Mouse (Mus musculus) spleen, postnatal 0 days (tissue): Measurements from ENCODE around the gene Plekhf1. TPM values are rescaled to one million over a fixed set of nuclear protein-coding genes. Genes with fewer than 3 reads are reported as not detected.

Experiments used
- polyA plus RNA-seq: library from polyadenylated mRNA; unstranded; fragments of >200 nt; fragmentation: Nextera tagmentation; extraction: Ambion mirVana; gene quantifications from 2 replicates; pipeline ENCODE4 v1.2.1, GENCODE M21; 2015

Gene Plekhf1
- 0.82 and 0.93 TPM in 2 replicates for polyA plus RNA-seq

GRCm38 (mm10) chr7:38227900-38228298, at the start of gene Plekhf1:
Gene Plekhf1 (minus strand): TSS chr7:38228016.

GRCm38 (mm10) chr7:38270703-38271510, 43.1 kb upstream of the Plekhf1 start, which contains the start of gene Pop4:
Gene Pop4 (minus strand): TSS chr7:38271423.

GRCm38 (mm10) chr7:38182962-38183687, 44.7 kb downstream of the Plekhf1 start, which contains the start of gene 1600014C10Rik:
Gene 1600014C10Rik (plus strand): TSS chr7:38183217.

Other genes starting within 250 kb of the Plekhf1 start
- gene Uri1, start 204.5 kb downstream of the Plekhf1 start, polyA plus RNA-seq, result 24.8 and 26.5 TPM in 2 replicates
- 85.1 and 104 TPM in 2 replicates for gene Ccne1, start 120.5 kb downstream of the Plekhf1 start, polyA plus RNA-seq
- 13.3 and 19.8 TPM in 2 replicates for gene 1600014C10Rik, start 44.8 kb downstream of the Plekhf1 start, polyA plus RNA-seq
- gene Pop4, start 43.4 kb upstream of the Plekhf1 start, polyA plus RNA-seq, result 15.5 and 18.6 TPM in 2 replicates